Comparison of ENCODE assay signal across 9 mouse cellular contexts in genomic region chrX:103557496-103557895, GRCm38 (mm10).
DNase-seq lines count a peak whose midpoint lies in the region; ATAC-seq lines count a peak whose summit lies in the region.
"Had no signal": no experiment of that assay in that cellular context is flagged by ENCODE, and none has a peak within 500 bp of the region (broad histone marks: within the 10 kb centered on the region; RNA-seq: fewer than 3 reads in every experiment).

No protein-coding gene starts in this region.

- no peak overlapping the region for H3K4me3 ChIP-seq in heart, embryonic 11.5 days (ENCODE audit: low read depth, low read length)
- H3K4me3 ChIP-seq in megakaryocyte, embryonic 14.5 days (replicated peaks), result peak overlapping the region; percentile 54
- H3K4me3 ChIP-seq in forebrain, embryonic 16.5 days (replicated peaks; ENCODE audit: low read length), result no peak overlapping the region
- H3K4me3 ChIP-seq in stomach, embryonic 14.5 days (ENCODE audit: low read depth, low read length), result no peak overlapping the region

- H3K4me1 ChIP-seq in heart, embryonic 11.5 days (ENCODE audit: control insufficient read depth, insufficient read depth, low read length), result peaks cover 7% of the 10 kb centered on the region
- peaks cover 48% of the 10 kb centered on the region for H3K4me1 ChIP-seq in megakaryocyte, embryonic 14.5 days
- H3K4me1 ChIP-seq in forebrain, embryonic 16.5 days (replicated peaks; ENCODE audit: control insufficient read depth, insufficient read depth, low read length), result peaks cover 16% of the 10 kb centered on the region
- H3K4me1 ChIP-seq in stomach, embryonic 14.5 days (ENCODE audit: control insufficient read depth, insufficient read depth, low read length), result peaks cover 8% of the 10 kb centered on the region; the same call in 1 of the 2 replicates

- H3K9me3 ChIP-seq in heart, embryonic 11.5 days (replicated peaks; ENCODE audit: control insufficient read depth, low read length), result no peaks in the 10 kb centered on the region
- H3K9me3 ChIP-seq in megakaryocyte, embryonic 14.5 days, result no peaks in the 10 kb centered on the region
- no peaks in the 10 kb centered on the region for H3K9me3 ChIP-seq in forebrain, embryonic 16.5 days (ENCODE audit: control insufficient read depth, low read length)
- no peaks in the 10 kb centered on the region for H3K9me3 ChIP-seq in stomach, embryonic 14.5 days (ENCODE audit: control insufficient read depth, low read depth, low read length)

- no peaks in the 10 kb centered on the region for H3K36me3 ChIP-seq in heart, embryonic 11.5 days (ENCODE audit: control insufficient read depth, insufficient read depth, low read length)
- peaks cover 4% of the 10 kb centered on the region for H3K36me3 ChIP-seq in megakaryocyte, embryonic 14.5 days (replicated peaks; ENCODE audit: low read length)
- no peaks in the 10 kb centered on the region for H3K36me3 ChIP-seq in forebrain, embryonic 16.5 days (ENCODE audit: control insufficient read depth, insufficient read depth)
- no peaks in the 10 kb centered on the region for H3K36me3 ChIP-seq in stomach, embryonic 14.5 days (ENCODE audit: control insufficient read depth, insufficient read depth, low read length)

- 0 out of 2 replicates have a peak overlapping the region, but pooled peaks have one; percentile 22 for H3K27ac ChIP-seq in heart, embryonic 11.5 days (ENCODE audit: low read depth, low read length)
- 0 out of 2 replicates have a peak overlapping the region, but pooled peaks have one; percentile 33 for H3K27ac ChIP-seq in forebrain, embryonic 16.5 days (ENCODE audit: low read length)
- H3K27ac ChIP-seq in stomach, embryonic 14.5 days (ENCODE audit: low read length), result peak overlapping the region; percentile 67; the same call in 1 of the 2 replicates

- no peak overlapping the region for H3K4me2 ChIP-seq in heart, embryonic 11.5 days
- H3K4me2 ChIP-seq in forebrain, embryonic 16.5 days (ENCODE audit: low read length), result no peak overlapping the region
- H3K4me2 ChIP-seq in stomach, embryonic 14.5 days (replicated peaks; ENCODE audit: low read depth, low read length), result no peak overlapping the region

- H3K9ac ChIP-seq in heart, embryonic 11.5 days (ENCODE audit: low read depth, low read length), result no peak overlapping the region
- H3K9ac ChIP-seq in forebrain, embryonic 16.5 days (replicated peaks; ENCODE audit: low read depth, low read length), result no peak overlapping the region
- no peak overlapping the region for H3K9ac ChIP-seq in stomach, embryonic 14.5 days (replicated peaks; ENCODE audit: low read depth, low read length)

- 76% methylated on average over 4 of the region's 4 CpGs for whole genome bisulfite sequencing in heart, embryonic 11.5 days (ENCODE audit: insufficient replicate concordance)
- WGBS in forebrain, embryonic 16.5 days, result 45% methylated on average over 4 of the region's 4 CpGs
- 86% methylated on average over 4 of the region's 4 CpGs for WGBS in stomach, embryonic 14.5 days

- intact Hi-C loops in heart, postnatal 25 days (cut with DNase I), result no loop called here

- DNase-seq in heart, postnatal 25 days (ENCODE audit: low spot score), result no peak
- no peak for DNase-seq in kidney, postnatal 4 days
- DNase-seq in kidney, adult 18-20 months, result no peak
- DNase-seq: lung, adult 2 months had no signal

- 0 out of 2 replicates have a peak, but pooled peaks cover 3% of the 10 kb centered on the region for H3K27me3 ChIP-seq in heart, embryonic 11.5 days (ENCODE audit: control insufficient read depth, insufficient read depth, low read length)
- peaks cover 8% of the 10 kb centered on the region for H3K27me3 ChIP-seq in megakaryocyte, embryonic 14.5 days (replicated peaks)
- no peaks in the 10 kb centered on the region for H3K27me3 ChIP-seq in forebrain, embryonic 16.5 days (replicated peaks; ENCODE audit: control insufficient read depth, insufficient read depth, low read length)
- H3K27me3 ChIP-seq in stomach, embryonic 14.5 days (ENCODE audit: control insufficient read depth, insufficient read depth, low read length), result no peaks in the 10 kb centered on the region

- ATAC-seq in heart, embryonic 11.5 days (replicated peaks; ENCODE audit: insufficient number of reproducible peaks, low FRiP score, low TSS enrichment), result no peak
- no peak for ATAC-seq in megakaryocyte, adult 5-6 weeks (ENCODE audit: poor library complexity, severe bottlenecking)
- no peak for ATAC-seq in forebrain, embryonic 16.5 days
- no peak for ATAC-seq in stomach, embryonic 14.5 days (ENCODE audit: insufficient number of reproducible peaks, insufficient read depth, low FRiP score, low read depth)
